Comparison of ENCODE assay signal across 1 mouse cellular context in the genomic region with DNA sequence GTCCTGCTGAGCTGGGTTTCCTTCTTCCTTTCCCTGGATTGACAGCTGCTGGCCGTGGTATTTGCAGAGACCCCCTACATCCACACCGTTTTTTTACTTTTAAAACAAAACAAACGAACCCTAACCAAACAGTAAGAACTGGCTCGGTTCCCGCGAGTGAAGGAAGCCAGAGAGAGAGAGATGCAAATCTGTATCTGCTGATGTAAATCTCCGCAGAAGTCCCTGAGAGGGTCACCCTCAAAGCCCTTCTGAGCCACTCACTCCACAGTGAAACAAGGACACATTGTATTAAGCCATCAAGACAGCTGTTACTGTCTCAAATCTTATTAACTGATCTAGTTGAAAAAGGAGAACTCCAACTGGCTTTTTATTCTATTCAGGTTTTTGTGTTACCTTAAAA.
TF ChIP-seq lines count a peak whose summit lies in the region.

No protein-coding gene starts in this region.

TF ChIP-seq in CH12.LX, 34 proteins besides CTCF, POLR2A, EP300 and RAD21 (continued from another document):
- TF ChIP-seq ZMIZ1 (IDR thresholded peaks at IDR 0.05; ENCODE audit: low read depth, low read length) = no peak
TF ChIP-seq in CH12.LX: peak in this region for 0.
